Mouse (Mus musculus) limb, embryonic 14.5 days (tissue): Measurements from ENCODE around the gene Hif3a. TPM values are rescaled to one million over a fixed set of nuclear protein-coding genes. Genes with fewer than 3 reads are reported as not detected.

Experiments
- ATAC-seq: fragments of 200-750 bp; cut with Nextera tagmentation; 2 replicates; pipeline ENCODE4 v1.8.0; 2017; ENCODE audit warnings: low read depth, moderate number of reproducible peaks, moderate TSS enrichment; ENCODE audit not compliant: low FRiP score
- DNase-seq: peaks from one replicate; pipeline ENCODE4 v3.0.0-alpha.2; 2015; ENCODE audit warnings: low spot score
- H3K27ac ChIP-seq: fragments of 300-500 bp; sonication (generic); replicated peaks from 2 replicates; pipeline ENCODE4 v1.5.1; 2014; ENCODE audit warnings: low read depth, mild to moderate bottlenecking, low read length, moderate library complexity, mixed read lengths
- H3K27me3 ChIP-seq: fragments of 300-500 bp; sonication (generic); 2 replicates; pipeline ENCODE4 v1.6.1; 2014; ENCODE audit warnings: low read length, mixed read lengths; ENCODE audit not compliant: control insufficient read depth, insufficient read depth
- H3K36me3 ChIP-seq: fragments of 300-500 bp; sonication (generic); 2 replicates; pipeline ENCODE4 v1.6.1; 2014; ENCODE audit warnings: mild to moderate bottlenecking, low read length, moderate library complexity, mixed read lengths; ENCODE audit not compliant: control insufficient read depth, insufficient read depth
- H3K4me1 ChIP-seq: fragments of 300-500 bp; sonication (generic); 2 replicates; pipeline ENCODE4 v1.6.1; 2014; ENCODE audit warnings: antibody characterized with exemption, low read length, mixed read lengths; ENCODE audit not compliant: control insufficient read depth, insufficient read depth
- H3K4me2 ChIP-seq: fragments of 300-500 bp; sonication (generic); replicated peaks from 2 replicates; pipeline ENCODE4 v1.6.1; 2014; ENCODE audit warnings: low read depth, mild to moderate bottlenecking, low read length, moderate library complexity; ENCODE audit not compliant: severe bottlenecking
- H3K4me3 ChIP-seq: fragments of 300-500 bp; sonication (generic); replicated peaks from 2 replicates; pipeline ENCODE4 v1.5.1; 2014; ENCODE audit warnings: low read length
- H3K9ac ChIP-seq: fragments of 300-500 bp; sonication (generic); 2 replicates; pipeline ENCODE4 v1.6.1; 2014; ENCODE audit warnings: mild to moderate bottlenecking, low read depth, low read length, moderate library complexity; ENCODE audit not compliant: severe bottlenecking
- H3K9me3 ChIP-seq: fragments of 300-500 bp; sonication (generic); 2 replicates; pipeline ENCODE4 v1.6.1; 2016; ENCODE audit warnings: low read length; ENCODE audit not compliant: control insufficient read depth
- POLR2A ChIP-seq: fragments of 200-500 bp; IDR thresholded peaks from 2 replicates; pipeline ENCODE4 v1.8.0; 2012; ENCODE audit warnings: inconsistent platforms, mild to moderate bottlenecking, moderate library complexity, borderline replicate concordance; ENCODE audit not compliant: insufficient read depth, insufficient read length; ENCODE audit errors: extremely low read depth
- WGBS: fragments of 180-500 bp; shearing (Covaris S2); extraction: QIAGEN DNeasy Blood & Tissue Kit; methylation state at CpG from one replicate; pipeline ENCODE4 v1.1.7; 2014; 5-methylcytosine and 5-hydroxymethylcytosine counted together
- polyA plus RNA-seq, 2 experiments: library from polyadenylated mRNA; depleted of rRNA in 1 of 2; stranded (reverse) in 1 of 2; unstranded in 1 of 2; fragments of >200 nt; fragmentation: Nextera tagmentation in 1 of 2; extraction: Ambion mirVana in 1 of 2; gene quantifications; 2 replicates each; pipeline versions ENCODE4 v1.2.1 to v1.2.3; 2012 to 2014

Gene Hif3a
- polyA plus RNA-seq, 2 experiments: 26.6 to 28.2 TPM

DNA sequence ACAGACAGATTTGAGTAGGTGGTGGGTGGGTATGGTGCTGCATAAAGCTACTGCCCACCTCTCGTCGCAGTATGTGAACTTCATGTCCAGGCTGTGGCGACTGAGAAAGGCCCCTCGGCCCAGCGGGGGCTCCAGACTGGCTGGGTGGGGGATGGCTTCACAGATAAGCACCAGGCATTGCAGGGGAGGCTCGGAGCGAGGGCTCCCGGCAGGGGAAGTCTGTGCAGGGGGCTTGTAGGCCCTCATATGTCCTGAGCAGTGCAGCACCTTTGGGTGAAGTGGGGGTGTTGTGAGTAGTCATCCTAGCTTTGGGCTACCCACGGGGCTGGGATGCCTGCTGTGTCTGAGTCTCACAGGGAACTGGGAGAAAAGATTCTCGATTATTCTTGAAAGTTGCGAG, 11.7 kb downstream of the Hif3a start:
- Histone ChIP-seq H3K36me3 (peaks cover 63% of the 10 kb centered on the region), H3K4me2 (no peak overlapping the region), H3K27me3 (no peaks in the 10 kb centered on the region), H3K4me3 (no peak overlapping the region), H3K9ac (no peak overlapping the region), H3K4me1 (0 out of 2 replicates have a peak, but pooled peaks cover under 1% of the 10 kb centered on the region), H3K27ac (no peak overlapping the region), H3K9me3 (no peaks in the 10 kb centered on the region)
- no peak for TF ChIP-seq POLR2A
- 80% methylated on average over 11 of the region's 11 CpGs for WGBS
- no peak for DNase-seq
- no peak for ATAC-seq

DNA sequence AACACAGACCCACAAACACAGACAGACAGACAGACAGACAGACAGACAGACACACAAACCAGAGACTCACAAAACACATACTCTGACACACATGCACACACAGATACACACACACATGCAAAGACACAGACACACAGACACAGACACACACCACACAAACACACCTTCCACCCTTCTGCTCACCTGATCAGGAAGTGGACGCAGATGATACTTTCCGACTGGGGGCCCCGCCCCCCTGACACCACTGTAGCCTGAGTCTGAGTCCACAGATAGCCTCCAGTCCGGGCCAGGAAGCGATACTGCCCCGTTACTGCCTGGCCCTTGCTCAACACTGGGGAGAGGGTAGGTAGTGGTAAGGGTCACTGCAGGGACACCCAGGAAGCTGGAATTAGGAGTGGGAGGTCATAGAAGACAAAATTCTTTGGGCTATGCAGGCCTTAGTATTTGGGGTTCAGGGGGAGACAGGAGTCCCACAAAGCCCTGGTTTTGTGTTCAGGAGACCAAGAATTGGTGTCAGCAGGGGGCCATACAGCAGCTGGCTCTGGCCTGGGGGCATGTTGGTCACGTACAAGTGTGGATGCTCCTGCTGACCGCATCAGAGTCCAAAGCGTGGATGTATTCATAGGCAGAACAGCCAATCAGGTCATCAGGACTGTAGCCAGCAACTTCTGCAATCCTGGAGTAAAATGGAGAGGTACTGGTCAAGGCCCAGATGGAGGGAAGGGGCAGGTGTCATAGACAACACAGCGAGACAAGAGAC, 13.6 kb downstream of the Hif3a start:
- 88% methylated on average over 10 of the region's 10 CpGs for WGBS
- H3K36me3 ChIP-seq: peaks cover 66% of the 10 kb centered on the region
- no peak overlapping the region for H3K9ac ChIP-seq
- no peak overlapping the region for H3K4me3 ChIP-seq
- ATAC-seq (no peak), DNase-seq (no peak)
- no peaks in the 10 kb centered on the region for H3K27me3 ChIP-seq
- H3K4me1 ChIP-seq: no peaks in the 10 kb centered on the region
- no peak overlapping the region for H3K4me2 ChIP-seq
- no peaks in the 10 kb centered on the region for H3K9me3 ChIP-seq
- no peak for TF ChIP-seq POLR2A
- no peak overlapping the region for H3K27ac ChIP-seq

DNA sequence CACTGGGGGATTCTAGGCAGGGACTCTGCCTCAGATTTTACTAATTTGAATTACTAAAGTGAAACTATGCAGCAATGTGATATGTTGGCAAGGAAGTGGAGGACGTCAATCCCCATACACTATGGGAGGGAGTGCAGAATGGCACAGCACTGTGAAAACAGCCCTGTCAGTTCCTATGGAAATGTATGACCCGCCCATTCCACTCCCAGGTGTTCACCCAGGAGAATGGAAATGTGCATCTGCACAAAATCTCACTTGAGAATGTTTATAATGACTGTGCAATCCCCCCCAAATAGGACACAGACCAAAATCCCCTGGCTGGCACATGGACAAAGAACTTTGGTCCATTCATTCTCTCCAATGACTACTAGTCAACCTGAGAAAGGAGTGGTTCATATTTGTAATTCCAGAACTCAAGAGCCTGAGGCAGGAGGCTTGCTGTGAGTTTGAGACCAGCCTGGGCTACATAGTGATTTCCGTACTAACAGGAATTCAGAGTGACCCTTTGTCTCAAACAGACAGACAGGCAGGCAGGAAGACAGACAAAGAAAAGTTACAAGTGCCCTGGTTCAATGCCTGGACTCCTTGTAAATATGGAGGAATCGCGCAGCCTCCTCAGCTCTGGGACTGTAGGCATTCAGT, 15.1 kb downstream of the Hif3a start:
- H3K27ac ChIP-seq: no peak overlapping the region
- no peaks in the 10 kb centered on the region for H3K9me3 ChIP-seq
- H3K9ac ChIP-seq: no peak overlapping the region
- DNase-seq: no peak
- WGBS: 93% methylated on average over 5 of the region's 5 CpGs
- TF ChIP-seq POLR2A: no peak
- H3K4me2 ChIP-seq: no peak overlapping the region
- no peak for ATAC-seq
- no peaks in the 10 kb centered on the region for H3K4me1 ChIP-seq
- peaks cover 72% of the 10 kb centered on the region for H3K36me3 ChIP-seq
- H3K27me3 ChIP-seq: no peaks in the 10 kb centered on the region
- H3K4me3 ChIP-seq: no peak overlapping the region

DNA sequence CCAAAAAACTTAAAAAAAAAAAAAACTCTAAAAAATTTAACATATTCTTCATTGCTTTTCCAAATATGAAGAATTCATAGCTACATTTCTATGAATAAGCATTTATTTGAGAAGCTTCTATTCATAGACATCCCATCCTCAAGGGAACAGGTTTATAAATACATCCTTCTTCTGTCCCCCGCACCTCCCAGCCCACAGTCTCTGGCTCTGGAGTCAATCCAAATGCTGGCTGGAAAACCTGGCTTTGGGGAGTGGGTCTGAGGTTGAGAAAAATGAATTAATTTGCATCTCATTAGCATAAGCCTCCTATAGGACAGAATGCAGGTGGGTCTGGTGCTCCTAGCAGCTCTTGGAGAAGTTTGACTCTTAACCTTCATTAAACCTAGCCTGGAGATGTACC, 16.5 kb downstream of the Hif3a start:
- H3K4me2 ChIP-seq: no peak overlapping the region
- H3K4me1 ChIP-seq: no peaks in the 10 kb centered on the region
- DNase-seq (no peak), ATAC-seq (no peak)
- no peak overlapping the region for H3K4me3 ChIP-seq
- H3K36me3 ChIP-seq: peaks cover 73% of the 10 kb centered on the region
- WGBS: 74% methylated on average over 1 of the region's 1 CpGs
- no peaks in the 10 kb centered on the region for H3K27me3 ChIP-seq
- TF ChIP-seq POLR2A: no peak
- no peak overlapping the region for H3K9ac ChIP-seq
- no peaks in the 10 kb centered on the region for H3K9me3 ChIP-seq
- no peak overlapping the region for H3K27ac ChIP-seq

DNA sequence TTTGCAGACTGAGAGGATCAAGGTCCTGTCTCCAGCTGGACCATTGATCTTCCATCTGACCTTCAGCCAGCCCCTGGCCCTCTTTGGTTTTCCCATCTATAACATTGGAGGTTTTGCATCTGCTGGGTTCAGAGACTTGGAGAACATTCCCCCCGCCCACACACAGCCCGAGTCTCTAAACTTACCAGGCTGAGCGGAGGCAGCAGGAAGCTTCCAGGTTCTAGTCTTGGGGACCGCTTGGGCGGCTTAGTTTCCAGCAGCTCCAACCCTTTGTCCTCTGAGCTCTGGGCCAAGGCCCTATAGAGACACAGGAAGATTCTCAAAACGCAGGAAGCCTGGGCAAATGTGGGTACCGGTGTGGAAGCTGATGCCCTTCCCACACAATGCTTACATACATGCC, 22.9 kb downstream of the Hif3a start:
- no peak overlapping the region for H3K27ac ChIP-seq
- H3K27me3 ChIP-seq: no peaks in the 10 kb centered on the region
- no peak overlapping the region for H3K9ac ChIP-seq
- H3K9me3 ChIP-seq: no peaks in the 10 kb centered on the region
- peaks cover 82% of the 10 kb centered on the region for H3K36me3 ChIP-seq
- 93% methylated on average over 7 of the region's 7 CpGs for WGBS
- H3K4me2 ChIP-seq: no peak overlapping the region
- no peak for TF ChIP-seq POLR2A
- no peak overlapping the region for H3K4me3 ChIP-seq
- H3K4me1 ChIP-seq: no peaks in the 10 kb centered on the region
- no peak for ATAC-seq
- DNase-seq: no peak
